Mouse (Mus musculus) megakaryocyte-erythroid progenitor cell, adult 5-6 weeks (primary cell): Measurements from ENCODE around the gene AI481877. TPM values are rescaled to one million over a fixed set of nuclear protein-coding genes. Genes with fewer than 3 reads are reported as not detected.

Source experiments
- ATAC-seq: replicated peaks from 2 replicates; pipeline ENCODE4 v1.8.0; 2016; ENCODE audit warnings: mild to moderate bottlenecking, inconsistent platforms; ENCODE audit not compliant: severe bottlenecking, poor library complexity, low FRiP score, low TSS enrichment
- total RNA-seq, 2 experiments: library from RNA; stranded (forward) in 1 of 2; stranded (reverse) in 1 of 2; fragments of 200-1000, 215-1000 nt in 1 of 2; fragments of >200 nt in 1 of 2; fragmentation: Nextera tagmentation in 1 of 2; gene quantifications; 2 replicates each; pipeline ENCODE4 v1.2.3; 2014 to 2017

Gene AI481877
- total RNA-seq, 2 experiments from 2014 or later: not detected

DNA sequence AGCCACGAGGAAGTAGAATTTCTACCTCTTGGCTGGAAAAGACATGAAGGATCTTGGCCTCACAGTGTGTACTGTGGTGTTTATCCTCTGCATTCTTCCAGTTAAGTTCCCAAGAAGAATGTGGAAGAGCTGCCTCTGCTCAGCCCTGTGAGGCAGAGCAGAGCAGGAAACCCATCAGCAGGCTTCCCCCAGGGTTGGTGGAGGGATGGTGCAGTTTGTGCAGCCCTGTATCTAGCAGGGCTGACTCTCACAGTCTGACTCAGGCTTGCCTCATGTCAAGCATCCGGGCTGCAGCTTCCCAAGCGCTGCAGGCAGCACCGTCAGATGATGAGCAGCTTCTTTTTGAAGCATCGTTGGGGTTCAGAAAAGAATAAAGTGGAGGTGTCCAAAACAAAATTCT is 10.3 kb upstream of the AI481877 start:
- no peak for ATAC-seq

DNA sequence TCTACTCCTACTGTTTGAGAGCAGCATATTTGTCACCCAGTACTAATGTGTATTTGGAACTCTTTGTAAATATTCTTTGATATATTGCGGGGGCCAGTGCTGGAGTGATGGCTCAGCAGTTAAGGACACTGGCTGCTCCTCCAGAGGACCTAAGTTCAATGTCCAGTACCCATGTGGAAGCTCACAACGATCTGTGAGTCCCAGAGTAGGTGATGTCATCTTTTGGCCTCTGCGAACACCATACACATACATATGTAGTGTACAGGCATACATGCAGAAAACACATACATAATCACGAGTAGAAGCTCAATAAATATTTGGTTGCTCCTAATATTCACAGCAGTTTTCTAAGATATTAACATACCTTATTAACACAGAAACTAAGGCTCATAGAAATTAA is 9.8 kb downstream of the AI481877 start:
- ATAC-seq: no peak

DNA sequence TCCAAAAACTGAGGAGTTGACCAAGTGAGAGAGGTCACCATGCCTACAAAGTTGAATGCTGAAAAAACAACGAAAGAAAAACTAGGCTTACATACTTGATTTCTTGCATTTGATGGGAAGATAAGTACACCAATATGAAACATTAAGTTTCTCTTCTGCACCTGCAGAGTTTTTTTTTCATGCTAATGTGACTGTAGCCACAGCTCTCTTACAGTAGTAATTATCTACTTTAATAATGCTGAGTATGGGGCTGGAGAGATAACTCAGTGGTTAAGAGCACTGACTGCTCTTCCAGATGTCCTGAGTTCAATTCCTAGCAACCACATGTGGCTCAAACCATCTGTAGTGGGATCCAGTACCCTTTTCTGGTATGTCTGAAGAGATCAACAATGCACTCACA is 13.7 kb downstream of the AI481877 start:
- ATAC-seq: no peak

DNA sequence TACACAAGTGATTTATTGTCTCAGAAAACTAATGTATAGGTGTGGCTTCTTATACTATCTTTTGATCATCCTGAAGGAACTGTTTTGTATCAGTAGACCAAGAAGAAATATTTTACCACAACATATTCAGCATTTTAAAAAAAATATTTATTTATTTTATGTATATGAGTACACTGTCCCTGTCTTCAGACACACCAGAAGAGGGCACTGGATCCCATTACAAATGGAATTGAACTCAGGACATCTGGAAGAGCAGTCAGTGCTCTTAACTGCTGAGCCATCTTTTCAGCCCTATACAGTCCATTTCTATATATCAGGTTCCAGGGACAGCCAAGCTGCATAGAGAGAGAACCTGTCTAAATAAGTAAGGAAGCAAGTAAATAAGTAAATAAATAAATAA is 15.2 kb downstream of the AI481877 start:
- no peak for ATAC-seq

DNA sequence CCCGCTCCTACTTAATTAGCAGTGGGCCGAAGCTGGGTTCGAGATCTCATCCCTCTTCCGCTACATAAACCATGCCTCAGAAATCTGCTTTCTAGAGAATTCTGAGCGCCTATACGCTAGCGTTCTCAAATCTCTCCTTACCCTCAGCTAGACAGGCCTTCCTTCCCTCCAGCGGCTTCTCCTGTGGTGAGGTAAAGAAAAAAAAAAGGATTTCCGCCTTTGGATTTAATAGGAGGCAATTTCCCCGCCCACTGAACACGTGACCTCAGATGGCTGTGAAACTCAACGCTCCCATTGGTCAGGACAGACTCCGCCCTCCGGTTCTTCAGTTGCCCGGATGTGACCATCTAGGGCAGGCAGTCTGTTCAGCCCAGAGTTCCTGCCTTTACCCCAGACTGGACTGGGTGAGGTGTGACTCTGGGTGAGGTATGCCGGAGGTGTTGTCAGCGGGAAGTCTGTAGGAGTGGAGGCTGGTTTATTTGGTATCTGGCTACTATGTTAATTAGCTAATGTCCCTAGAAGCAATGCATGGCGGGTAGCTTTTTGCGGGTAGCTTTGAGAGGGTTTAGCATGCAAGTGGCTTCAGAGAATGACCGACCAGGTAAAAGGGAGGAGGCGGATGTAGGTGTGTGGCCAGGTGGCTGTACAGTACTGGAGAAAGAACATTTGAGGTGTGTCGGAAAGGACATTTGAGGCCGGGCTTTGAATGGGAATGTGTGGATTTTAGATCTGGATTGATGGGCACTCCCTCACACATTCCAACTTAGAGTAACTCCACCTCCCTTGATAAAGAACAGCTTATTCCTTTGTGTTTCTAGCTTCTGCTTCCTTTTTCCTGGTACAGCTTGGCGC is 20.9 kb downstream of the AI481877 start:
- no peak for ATAC-seq

DNA sequence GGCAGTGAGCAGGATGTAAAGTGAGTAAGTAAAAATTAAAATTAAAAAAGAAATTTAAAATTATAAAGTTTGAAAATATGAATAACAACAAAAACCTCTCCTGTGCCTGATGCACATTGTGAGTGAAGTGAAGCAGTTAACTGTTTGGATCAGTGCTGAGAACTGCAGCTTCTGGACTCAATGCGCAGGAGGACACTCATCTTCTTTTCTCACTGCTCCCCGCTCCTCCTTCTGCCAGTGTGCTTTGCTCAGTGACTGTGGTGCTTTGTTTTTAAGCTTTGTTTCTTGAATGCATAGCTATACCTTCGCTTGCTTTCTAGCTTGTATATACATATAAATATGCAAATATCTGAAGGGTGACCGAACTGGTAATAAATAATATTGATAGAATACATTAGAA is 30.1 kb downstream of the AI481877 start:
- ATAC-seq: no peak

DNA sequence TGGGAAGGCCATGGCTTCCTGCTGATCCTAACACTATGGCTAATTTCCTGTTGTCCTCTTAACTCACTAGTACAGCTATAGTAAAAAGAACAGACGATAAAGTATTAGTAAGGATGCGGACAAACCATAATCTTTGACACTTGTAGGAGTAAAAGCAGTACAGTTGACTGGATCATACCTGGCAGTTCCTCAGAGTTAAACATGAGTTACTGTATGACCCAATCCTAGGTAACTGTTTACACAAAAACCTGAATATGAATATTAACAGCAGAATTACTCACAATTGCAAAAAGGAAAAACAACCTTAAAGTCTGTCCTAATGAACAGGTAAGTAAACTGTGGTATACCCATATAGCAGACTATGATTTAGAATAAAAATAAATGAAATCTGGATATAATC is 30.9 kb downstream of the AI481877 start:
- no peak for ATAC-seq

DNA sequence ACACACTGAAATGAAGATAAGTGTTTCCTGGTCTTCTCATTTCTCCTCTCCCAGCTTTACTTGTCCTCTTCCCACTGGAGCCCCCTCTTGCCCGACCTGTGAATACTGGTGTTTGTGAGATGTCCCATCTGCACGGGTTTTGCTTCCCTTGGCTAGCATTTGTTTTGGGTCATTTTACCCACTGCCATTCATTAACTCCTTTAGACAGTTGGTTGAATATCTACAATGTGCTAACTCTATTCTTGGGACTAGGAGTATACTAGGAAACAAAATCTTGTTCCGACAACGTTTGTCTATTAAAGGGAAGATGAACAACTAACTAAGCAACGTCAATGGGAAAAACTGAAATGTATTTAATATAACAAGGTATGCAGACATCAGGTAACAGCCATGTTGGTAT is 32.1 kb downstream of the AI481877 start:
- no peak for ATAC-seq

DNA sequence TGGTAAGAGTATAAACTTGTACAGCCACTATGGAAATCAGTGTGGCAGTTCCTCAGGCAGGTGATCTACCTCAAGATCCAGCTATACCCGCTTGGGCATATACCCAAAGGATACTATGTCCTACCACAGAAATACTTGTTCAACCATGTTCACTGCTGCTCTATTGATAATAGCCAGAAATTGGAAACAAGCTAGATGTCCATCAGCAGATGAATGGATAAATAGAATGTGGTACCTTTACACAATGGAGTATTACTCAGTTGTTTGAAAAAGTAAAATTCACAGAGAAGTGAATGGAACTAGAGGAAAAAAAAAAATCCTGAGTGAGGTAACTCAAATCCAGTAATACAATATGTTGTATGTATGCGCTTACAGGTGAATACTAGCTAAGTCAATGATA is 34.6 kb downstream of the AI481877 start:
- ATAC-seq: no peak

DNA sequence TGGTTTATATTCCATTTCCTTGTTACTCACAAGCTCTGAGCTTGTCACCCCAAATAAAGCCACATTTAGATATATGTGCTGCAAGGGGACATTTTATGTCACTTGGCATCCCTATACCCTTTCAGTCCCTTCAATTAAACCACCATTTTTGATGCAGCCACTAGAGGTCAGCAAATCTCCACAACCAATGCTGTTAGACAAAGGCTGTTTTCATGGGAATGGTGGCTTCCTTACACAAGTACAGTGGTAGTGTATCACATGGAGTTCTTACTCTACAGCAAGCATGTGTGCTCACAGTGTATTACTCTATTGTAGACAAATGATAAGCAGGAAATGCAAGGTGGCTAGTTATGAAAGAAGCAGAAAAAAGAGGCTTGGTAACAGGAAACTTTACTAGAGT is 42.4 kb downstream of the AI481877 start:
- peak; percentile 90 for ATAC-seq

DNA sequence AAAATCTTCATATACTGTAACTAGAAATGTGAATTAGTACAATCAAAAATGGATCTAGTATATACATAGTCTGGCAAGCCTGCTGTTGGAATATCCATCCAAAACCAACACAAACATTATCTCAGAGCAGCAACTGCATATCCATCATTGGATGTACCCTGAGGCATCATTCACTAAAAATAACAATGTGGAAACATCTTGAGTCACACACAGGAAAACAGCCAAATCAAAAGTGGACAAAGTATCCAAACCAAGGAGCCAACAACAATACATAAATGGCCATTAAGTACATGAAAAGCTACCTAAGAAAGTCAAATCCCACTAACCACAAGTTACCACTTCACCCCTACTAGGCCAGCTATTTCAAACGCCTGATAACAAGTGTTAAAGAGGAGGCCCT is 49.4 kb downstream of the AI481877 start:
- ATAC-seq: no peak

DNA sequence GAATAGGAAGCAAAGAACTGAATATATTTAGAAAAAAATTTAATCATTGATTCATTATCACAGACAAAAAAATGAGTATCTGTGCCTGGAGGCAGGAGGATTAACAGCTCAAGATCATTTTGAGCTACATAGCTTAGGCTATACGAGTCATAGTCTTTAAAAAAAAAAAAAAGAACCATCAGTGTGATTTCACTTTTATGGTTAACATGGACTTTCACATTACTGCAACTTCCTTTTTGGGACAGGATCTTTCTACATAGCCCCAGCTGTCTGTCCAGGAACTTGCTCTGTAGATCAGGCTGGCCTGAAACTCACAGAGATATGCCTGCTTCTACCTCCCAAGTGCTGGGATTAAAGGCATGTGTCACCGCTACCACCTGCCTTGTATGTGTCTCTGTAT is 55.4 kb downstream of the AI481877 start:
- no peak for ATAC-seq

DNA sequence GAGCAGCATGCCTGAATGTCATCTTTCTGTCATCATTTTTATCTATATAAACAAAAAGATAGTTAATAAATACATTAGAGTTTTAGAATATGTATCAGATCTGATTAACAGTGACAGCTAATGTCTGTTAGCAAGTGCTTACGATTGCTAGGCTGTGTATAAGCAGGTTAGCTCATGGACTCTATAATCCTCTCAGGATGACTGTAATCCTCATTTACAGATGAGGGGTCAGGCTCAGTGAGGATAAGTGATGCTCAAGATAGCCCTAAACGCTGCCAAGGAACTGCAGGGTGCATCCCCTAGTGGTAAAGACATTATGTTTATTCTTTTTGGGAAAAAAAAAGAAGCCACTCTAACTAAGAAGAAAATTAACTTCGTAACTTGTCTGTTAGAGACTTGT is 69.5 kb downstream of the AI481877 start:
- ATAC-seq: no peak

DNA sequence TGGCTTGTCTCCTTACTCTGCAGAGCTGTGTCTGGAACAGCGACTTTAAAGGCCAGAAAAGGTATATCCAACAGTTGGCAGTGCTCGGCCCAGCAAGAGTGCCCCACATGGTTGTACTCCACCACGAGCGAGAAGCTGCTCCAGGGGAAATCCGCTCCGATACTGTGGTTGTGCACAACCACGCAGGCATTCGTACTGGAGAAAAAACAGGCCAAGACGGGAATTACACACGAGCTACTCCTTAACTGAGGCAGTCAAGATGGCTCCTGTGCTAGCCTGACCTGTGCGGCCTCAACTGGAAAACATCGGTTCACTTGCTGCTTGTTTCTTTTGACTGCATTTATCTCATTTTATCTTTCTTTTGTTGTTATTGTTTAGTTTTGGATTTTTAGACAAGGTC is 76.3 kb downstream of the AI481877 start:
- ATAC-seq: no peak

DNA sequence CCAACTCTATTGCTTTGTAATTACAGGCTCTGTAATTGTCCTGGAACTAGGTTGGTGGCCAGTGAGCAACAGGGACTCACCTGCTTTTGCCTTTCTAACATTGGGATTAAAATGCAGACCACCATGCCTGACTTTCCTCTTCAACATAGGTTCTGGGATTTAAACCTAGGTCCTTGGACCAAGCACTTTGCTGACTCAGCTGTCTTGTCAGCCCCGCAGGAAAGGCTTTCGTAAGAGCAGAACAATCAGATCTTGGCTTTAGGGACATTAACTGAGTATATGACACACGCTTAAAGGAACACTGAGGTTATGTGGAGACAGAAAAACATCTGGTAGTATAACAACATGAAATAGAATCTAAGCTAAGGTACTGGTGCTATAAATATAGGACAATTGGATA is 80.9 kb downstream of the AI481877 start:
- no peak for ATAC-seq

DNA sequence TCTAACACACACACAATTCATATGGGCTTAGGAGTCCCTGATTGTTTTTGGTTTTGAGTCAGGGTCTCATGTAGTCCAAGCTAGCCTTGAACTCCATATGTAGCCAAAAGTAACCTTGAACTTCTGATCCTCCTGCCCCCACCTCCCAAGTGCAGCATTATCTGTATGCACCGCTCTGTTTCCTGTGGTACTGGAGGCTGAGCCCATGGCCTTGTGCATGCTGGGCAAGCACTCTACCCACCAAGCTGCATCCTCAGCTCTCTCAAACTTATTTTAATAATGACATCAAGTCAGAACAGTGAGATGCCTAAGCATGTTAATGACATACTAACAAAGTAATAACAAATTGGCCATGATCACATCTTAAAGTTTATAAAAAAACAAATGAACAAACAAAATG is 87.7 kb downstream of the AI481877 start:
- 0 out of 2 replicates have a peak, but pooled peaks have one; percentile 47 for ATAC-seq

DNA sequence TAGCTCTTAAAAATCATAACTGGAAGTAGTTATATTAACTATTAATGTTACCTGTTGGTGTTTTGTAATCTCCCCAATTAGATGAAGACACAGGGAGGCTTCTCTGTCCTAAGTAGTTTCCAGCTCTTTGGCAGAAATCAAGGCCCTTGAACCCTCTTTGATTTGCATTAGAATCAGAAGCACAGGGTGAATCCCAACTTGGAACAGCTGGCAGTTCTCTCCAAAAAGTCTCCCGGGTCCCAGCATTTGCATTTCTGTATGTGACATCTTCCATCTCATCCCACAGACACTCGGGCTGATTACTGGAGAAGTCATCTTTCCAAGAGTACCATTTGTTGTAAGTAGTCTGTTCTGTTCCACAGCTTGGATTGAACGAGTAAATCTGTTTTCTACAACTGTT is 91.6 kb downstream of the AI481877 start:
- no peak for ATAC-seq

DNA sequence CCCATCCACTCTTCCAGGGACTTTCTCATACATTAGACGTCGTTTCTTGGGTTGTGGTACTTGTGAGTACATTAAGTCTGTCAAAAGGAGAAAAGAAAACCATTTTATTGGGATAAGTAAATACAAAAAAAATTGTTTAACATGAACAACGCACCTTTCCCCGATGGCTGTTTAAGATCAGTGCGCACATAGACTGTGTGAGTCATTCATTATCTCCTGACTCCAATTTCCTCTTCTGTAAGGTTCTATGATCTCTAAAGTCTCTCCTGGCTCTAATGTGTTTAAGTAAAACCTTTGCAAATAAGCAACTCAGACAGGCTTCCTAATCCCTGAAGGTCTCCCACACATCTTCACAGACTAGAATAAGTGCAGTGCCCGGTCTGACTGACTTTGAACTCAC is 94.9 kb downstream of the AI481877 start:
- no peak for ATAC-seq

DNA sequence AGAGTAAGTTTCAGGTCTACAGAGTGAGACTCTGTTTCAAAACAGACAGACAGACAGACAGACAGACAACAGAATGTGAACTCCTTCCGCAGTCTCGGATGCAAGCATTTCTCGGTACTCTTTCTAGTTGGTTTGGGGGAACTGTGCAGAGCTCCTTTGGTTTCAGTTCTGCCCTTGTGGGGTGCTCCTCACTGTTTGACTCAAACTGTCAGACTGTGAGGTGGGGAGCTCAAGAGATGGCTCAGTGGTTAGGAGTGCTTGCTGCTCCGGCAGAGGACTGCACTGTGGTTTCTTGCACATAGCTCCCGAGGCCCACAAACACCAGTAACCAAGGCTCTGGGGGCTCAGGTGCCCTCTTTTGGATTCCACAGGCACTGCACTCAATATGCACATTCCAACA is 95.7 kb downstream of the AI481877 start:
- no peak for ATAC-seq

DNA sequence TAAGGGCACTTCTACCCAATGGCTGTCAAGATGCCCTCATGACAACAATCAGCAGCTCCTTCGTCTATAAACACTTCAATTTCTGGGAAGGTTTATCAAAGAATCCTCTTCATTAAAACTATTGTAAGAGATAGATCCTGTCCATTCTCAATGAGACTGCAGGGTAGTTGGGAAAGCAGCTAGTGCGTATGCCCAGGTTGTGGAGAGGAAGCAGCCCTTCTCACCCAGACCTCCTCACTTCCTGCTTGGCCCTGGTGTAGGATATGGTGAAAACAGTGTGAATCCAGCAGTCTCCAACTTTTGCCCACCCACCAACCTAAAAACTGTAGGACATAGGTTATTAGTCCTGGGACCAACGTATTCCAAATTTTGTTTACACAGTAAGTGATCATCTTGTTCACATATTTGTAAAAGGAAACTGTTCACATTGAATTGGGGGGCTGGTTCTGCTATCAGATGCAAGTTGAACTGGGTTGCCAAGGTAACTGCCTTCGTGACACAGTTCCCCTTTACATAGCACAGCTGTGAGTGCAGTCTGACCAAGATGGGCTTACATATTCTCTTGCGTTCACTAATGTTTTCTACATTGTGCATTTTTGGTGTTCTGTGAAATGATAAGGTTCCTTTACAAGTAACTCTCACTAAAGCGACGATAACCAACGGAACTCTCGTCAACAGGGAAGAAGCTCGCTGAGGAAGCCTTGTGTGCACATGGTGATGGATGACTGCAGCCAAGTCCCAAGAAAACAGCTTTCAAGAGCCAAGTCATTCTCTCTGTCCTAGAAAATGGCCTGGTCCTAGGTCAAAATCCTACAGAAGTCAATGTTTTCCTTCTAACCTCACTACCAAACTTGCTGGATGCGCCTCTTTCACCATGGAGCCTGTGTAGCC is 98.1 kb downstream of the AI481877 start:
- ATAC-seq: 0 out of 2 replicates have a peak, but pooled peaks have one; percentile 38

DNA sequence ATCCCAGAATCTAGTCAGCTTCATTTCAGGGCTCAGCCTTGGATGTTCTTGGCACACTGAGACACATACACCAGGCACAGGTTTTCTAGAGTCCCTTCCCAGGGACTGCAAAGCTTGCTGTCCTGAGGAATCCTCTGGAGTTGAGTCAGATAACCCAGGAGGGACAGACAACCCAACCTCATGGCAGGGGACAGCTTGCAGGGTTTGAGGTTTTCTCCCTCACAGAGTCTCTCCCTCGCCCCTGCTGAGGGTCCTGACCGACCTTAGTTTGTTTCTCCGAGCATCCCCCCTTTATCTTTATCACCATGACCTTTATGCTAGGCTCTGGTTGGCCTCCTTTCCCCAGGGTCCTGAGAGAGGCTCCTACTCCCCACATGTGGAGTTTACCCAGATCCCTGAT is 101.3 kb downstream of the AI481877 start:
- ATAC-seq: no peak
